Mouse (Mus musculus): ENCODE results near the gene Npy2r.

Gene Npy2r

DNA sequence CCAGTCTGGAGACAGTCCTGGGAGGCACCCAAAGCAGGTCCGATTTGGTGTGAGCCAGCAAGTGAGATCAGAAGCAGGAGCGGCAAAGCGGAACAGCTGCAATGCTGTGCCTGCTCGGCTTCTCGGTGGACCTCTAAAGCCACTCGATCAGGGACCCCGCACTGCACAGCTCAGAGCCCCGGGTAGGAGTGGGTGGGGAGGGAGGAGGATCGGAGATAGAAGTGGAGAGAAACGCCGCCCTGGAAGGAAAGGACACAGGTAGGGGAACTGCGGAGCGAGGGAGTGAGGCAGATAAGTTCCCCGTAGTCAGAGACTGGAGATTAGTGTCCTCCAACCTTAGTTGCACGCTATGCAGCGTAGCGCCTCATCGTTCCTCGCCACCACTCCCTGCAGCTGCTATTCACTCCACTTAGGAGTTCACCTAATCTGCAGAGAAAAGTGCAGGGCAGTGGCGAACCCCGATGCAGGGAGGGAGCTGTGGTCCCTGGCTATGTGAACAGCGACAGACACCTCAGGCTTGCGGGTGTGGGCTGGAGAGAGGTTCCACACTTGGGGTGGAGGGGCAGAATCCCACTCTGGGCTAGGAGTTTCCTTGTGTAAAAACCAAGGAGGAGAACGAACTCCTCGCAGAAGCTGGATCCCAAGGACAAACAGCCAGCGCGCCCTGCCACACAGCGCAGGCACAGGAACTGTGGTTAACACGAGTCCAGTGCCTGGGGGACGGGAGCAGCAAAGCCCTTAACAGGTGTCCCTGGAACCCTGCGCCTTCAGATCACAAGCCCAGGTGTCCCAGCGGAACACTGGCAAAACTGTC, at the start of gene Npy2r:
Npy2r (minus strand) TSS at position 177 of the 814 bp plus-strand sequence.
- DNase-seq (ENCODE audit: low spot score), result peak; percentile 46

DNA sequence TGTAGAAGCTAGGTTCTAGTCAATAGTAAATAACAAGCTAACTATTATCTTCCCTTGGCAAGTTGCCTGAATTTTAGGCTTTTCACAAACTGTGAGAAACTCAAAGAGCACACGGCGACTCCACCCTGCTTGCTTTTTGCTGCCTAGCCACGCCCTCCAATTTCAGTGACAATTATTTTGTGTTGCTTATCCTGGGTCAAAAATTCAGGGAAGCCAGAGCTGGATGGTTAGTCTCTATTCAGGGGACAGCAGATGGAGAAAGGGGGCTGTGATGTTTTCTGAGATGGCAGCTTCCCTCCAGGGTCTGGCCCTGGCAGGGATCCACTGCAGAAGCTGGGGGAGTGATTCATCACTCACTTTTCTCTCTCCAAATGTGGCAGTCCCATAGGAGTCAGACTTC, 9.9 kb upstream of the Npy2r start:
- no peak for DNase-seq (ENCODE audit: low spot score)

DNA sequence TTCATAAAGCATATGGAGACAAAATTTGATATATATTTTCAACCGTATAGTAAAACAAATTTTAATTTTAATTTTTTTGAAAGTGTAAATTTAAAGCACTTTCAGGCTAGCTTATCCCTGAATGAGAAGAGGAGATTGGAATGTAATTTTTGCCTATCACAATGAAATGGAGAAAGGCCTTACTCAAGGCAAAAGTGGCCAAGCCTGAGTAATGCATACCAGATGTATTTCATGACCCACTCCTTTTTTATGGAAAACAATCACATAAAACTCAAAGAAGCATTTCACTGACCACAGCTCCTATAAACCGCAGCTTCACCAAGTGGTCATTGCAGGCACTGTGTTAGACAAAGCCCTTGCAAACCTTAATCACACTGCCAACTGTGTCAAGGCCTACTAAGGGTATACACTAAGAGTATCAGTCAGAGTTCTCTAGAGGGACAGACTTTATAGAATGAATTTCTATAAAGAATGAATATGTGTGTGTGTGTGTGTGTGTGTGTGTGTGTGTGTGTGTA, 8.5 kb upstream of the Npy2r start:
- DNase-seq (ENCODE audit: low spot score), result no peak

DNA sequence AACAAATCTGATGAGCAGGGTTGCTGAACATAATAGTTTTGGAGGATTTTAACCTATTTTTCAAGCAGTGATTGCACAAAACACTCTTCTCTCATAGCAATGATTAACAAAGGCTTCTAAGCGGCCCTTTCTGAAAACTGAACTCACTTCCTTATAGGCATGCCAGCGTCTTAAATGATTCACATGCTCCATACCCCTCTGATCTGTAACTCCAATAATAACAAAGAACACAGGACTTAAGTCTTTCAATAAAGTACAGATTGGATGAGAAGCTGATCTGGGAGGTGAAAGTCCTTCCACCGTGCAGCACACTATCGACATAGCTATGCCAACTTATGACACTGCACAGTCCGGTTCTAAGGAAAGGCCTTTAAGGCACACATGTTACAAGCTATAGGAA, 2.0 kb upstream of the Npy2r start:
- DNase-seq (ENCODE audit: low spot score), result no peak

DNA sequence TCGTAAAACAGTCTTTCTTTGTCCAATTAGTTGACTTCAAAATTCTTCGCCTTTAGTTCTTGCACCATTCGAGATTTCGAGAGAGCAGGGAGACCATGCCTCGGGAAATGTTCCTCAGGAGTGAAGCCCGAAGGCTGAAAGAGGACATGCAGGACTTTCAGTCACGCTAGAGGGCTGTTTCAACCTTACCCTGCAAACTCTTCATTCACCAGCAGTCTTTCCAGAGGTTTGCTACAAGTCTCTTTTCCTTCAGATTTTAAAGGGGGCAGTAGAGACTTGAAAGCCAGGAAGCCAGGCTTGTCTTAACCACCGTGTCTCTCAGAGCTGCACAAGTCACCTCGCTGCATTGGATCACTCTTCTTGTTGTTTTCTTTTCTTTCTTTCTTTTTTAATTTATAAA, 869 bp upstream of the Npy2r start:
- peak; percentile 61 for DNase-seq (ENCODE audit: low spot score)

DNA sequence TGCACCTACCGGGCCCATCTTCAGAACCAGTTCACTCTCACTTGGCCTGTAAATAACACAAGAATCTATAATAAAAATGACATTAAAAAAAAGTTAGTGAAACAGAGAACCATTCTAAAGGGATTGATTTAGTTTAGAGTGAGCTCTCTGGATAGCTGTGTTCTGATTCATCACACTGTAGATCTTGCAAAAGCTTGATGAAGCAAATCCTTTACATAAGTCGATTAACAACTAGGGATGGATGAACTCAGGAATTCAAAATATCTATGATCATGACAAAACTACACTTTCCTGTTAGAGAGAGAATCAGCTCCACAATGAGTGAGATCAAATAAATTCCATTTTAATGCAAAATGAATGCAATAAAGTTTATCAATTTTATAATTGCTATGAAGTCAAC, 6.4 kb downstream of the Npy2r start:
- DNase-seq (ENCODE audit: low spot score), result no peak

DNA sequence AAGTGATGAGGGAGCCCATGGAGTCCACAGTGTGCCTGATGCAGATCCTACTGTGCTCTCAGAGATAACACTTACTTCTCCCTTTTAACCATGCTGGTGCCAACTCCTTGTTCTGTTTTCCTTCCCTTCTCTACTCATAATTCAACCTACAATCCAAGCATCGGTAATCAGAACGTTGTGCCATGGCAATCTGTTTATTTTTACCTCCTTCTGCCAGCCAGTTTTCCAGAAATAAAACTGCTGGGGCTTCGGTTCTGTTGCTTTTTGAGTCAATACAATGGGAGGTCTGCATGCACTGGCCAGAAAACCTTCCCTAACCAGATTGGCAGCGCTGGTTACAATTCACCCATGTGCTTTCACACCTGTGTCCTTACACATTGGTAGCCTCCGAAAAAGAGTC, 7.9 kb downstream of the Npy2r start:
- no peak for DNase-seq (ENCODE audit: low spot score)

DNA sequence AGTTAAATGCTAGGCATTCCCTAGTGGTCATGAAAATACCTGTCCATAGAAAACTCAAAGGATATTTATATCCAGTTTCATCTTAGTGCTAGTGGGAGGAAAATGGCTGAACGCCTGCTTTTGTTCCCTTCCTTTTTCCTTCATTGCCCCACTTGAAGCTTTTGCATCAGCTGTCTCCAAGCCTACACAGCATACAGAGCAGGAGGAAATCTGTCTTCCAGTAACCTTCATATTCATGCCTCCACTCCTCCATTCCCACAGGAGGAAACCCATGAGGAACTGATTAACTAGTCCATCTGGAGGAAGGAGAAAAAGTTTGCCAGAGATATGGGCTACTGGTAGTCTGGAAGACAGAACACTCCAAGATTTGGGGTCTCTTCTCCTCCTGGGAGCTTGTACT, 23.1 kb downstream of the Npy2r start:
- DNase-seq (ENCODE audit: low spot score), result no peak

DNA sequence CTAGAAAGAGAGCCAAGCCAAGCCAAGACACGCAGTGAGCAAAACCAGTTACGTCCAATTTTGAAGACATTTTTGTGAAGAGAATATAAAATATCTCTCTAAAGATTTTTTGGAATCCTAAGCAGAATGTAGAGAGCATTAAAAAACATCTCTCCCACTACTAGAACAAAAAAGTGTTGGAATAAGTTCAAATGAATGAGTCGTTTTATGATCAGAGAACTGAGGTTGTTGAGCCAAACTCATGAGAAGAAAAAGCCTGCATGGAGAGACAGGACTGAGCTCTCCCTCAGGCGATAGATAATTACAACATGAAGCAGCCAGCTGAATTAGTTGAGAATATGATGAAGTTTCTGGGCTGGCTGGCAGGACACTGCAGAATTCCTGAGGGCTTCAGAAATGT, 49.9 kb downstream of the Npy2r start:
- no peak for DNase-seq (ENCODE audit: low spot score)

Data from retina, embryonic 14.5 days (tissue).